In the genomic region with DNA sequence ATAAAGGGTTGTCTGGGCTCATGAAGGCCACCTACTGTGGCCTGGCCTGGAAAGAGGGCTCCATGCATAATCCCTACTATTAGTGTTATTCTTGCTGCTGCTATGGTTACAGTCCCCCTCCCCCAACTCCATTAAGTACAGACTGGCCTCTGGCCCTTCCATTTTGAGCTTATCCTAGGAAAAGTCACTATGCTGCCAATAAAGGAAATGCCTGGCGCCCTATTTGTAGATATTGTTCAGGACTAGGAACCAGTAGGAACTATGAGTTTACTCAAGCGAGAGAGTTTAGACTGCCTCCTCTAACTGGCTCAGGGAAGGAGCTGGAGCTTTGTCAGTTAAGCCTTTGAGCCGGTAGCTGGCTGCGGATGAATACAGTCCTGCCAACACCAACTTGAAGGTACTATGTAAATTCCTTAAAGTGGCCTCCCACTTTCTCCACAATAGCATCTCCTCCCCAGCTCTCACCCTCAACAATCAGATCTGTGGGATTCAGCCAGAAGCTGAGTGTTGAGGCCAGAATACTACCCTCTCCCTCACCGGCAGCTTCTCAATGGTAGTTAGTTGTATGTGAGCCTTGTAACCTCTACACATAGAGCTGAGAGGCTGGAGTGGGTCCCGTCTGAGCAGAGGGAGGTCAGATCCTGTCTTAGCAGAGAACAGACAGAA, we compare ENCODE assay signal across 8 mouse cellular contexts. TPM values are rescaled to one million over a fixed set of nuclear protein-coding genes. Genes with fewer than 3 reads are reported as not detected.
DNase-seq lines count a peak whose midpoint lies in the region; ATAC-seq and TF ChIP-seq lines count a peak whose summit lies in the region.

No protein-coding gene starts in this region.

- no peak overlapping the region for H3K4me3 ChIP-seq in lung, postnatal 0 days (ENCODE audit: low read depth, low read length)
- H3K4me3 ChIP-seq in stomach, embryonic 14.5 days (ENCODE audit: low read depth, low read length), result no peak overlapping the region

- ATAC-seq in cerebellum, adult (ENCODE audit: insufficient number of reproducible peaks, low FRiP score, low TSS enrichment), result peak; percentile 20; the same call in 1 of the 2 replicates
- peak; percentile 59 for ATAC-seq in lung, postnatal 0 days
- ATAC-seq in stomach, embryonic 14.5 days (ENCODE audit: insufficient number of reproducible peaks, insufficient read depth, low FRiP score, low read depth), result 0 out of 2 replicates have a peak, but pooled peaks have one; percentile 20

- WGBS in lung, postnatal 0 days, result 22% methylated on average over 6 of the region's 6 CpGs
- WGBS in stomach, embryonic 14.5 days, result 18% methylated on average over 6 of the region's 6 CpGs

- H3K27me3 ChIP-seq in lung, postnatal 0 days (replicated peaks; ENCODE audit: insufficient read depth, low read length), result no peaks in the 10 kb centered on the region
- H3K27me3 ChIP-seq in stomach, embryonic 14.5 days (ENCODE audit: control insufficient read depth, insufficient read depth, low read length), result no peaks in the 10 kb centered on the region

- DNase-seq in cerebellum, postnatal 36 days, result no peak
- DNase-seq in embryo, embryonic 11 days, result peak; percentile 74
- peak; percentile 35 for DNase-seq in heart, postnatal 4 days
- peak; percentile 58 for DNase-seq in lung, postnatal 0 days (ENCODE audit: low spot score)
- no peak for DNase-seq in urinary bladder, postnatal 10 days (ENCODE audit: low spot score)
- no peak for DNase-seq in testis, postnatal 10 days (ENCODE audit: low spot score)

- H3K27ac ChIP-seq in lung, postnatal 0 days (ENCODE audit: low read length), result no peak overlapping the region
- H3K27ac ChIP-seq in stomach, embryonic 14.5 days (ENCODE audit: low read length), result 0 out of 2 replicates have a peak overlapping the region, but pooled peaks have one; percentile 13

- H3K4me1 ChIP-seq in lung, postnatal 0 days (ENCODE audit: insufficient read depth, low read depth, low read length), result no peaks in the 10 kb centered on the region
- peaks cover 8% of the 10 kb centered on the region; the same call in 1 of the 2 replicates for H3K4me1 ChIP-seq in stomach, embryonic 14.5 days (ENCODE audit: control insufficient read depth, insufficient read depth, low read length)

- H3K4me2 ChIP-seq in lung, postnatal 0 days (replicated peaks; ENCODE audit: low read depth, low read length), result no peak overlapping the region
- no peak overlapping the region for H3K4me2 ChIP-seq in stomach, embryonic 14.5 days (replicated peaks; ENCODE audit: low read depth, low read length)

- no peak overlapping the region for H3K9ac ChIP-seq in lung, postnatal 0 days (replicated peaks; ENCODE audit: low read depth)
- H3K9ac ChIP-seq in stomach, embryonic 14.5 days (replicated peaks; ENCODE audit: low read depth, low read length), result no peak overlapping the region

- no peaks in the 10 kb centered on the region for H3K36me3 ChIP-seq in lung, postnatal 0 days (ENCODE audit: insufficient read depth, low read length)
- H3K36me3 ChIP-seq in stomach, embryonic 14.5 days (ENCODE audit: control insufficient read depth, insufficient read depth, low read length), result no peaks in the 10 kb centered on the region

- TF ChIP-seq EP300 in lung, postnatal 0 days (IDR thresholded peaks at IDR 0.05), result no peak

- no peaks in the 10 kb centered on the region for H3K9me3 ChIP-seq in lung, postnatal 0 days (ENCODE audit: low read length)
- no peaks in the 10 kb centered on the region for H3K9me3 ChIP-seq in stomach, embryonic 14.5 days (ENCODE audit: control insufficient read depth, low read depth, low read length)

- TF ChIP-seq CTCF in lung, postnatal 0 days (IDR thresholded peaks at IDR 0.05), result no peak

RNA-seq across cellular contexts. Expression of gene Ralgapa2, which starts 37.1 kb away (rescaled TPM):
- 10 to 100 TPM; 33.1 to 35.7 TPM for total RNA-seq in heart, postnatal 4 days (2021)
- 9.1 and 9.7 TPM in 2 replicates for polyA plus RNA-seq in lung, postnatal 0 days (2015; fragmentation: Nextera tagmentation; extraction: Ambion mirVana)
- 10.6 and 13.8 TPM in 2 replicates for polyA plus RNA-seq in stomach, embryonic 14.5 days (2014; fragmentation: Nextera tagmentation; extraction: Ambion mirVana)

Comparison
In these comparisons a context has a peak if more than half of its experiments do, and no peak if none do; other contexts are left out.
1. DNase-seq: peak in embryo, embryonic 11 days (single experiment), heart, postnatal 4 days (single experiment) and lung, postnatal 0 days (single experiment); none in cerebellum, postnatal 36 days (0 of 2), urinary bladder, postnatal 10 days (single experiment) and testis, postnatal 10 days (single experiment).
2. Peak in every context shown above with its lines, with median percentiles within 50 percentile points of each other: ATAC-seq.